Mouse (Mus musculus) CH12.LX (cell line): Measurements from ENCODE around the gene Tgm4. TPM values are rescaled to one million over a fixed set of nuclear protein-coding genes. Genes with fewer than 3 reads are reported as not detected.

ENCODE experiments used
- DNase-seq: peaks from one replicate; pipeline ENCODE4 v3.0.0-alpha.2; 2013; ENCODE audit errors: extremely low read depth
- H3K27ac ChIP-seq: 2 replicates; pipeline ENCODE4 v1.5.1; 2012; ENCODE audit warnings: low read depth, mild to moderate bottlenecking, control low read depth, moderate library complexity; ENCODE audit not compliant: insufficient read depth
- H3K27me3 ChIP-seq: replicated peaks from 2 replicates; pipeline ENCODE3; 2012; ENCODE audit warnings: inconsistent platforms
- H3K36me3 ChIP-seq, 2 experiments: replicated peaks in 1 of 2; 2 replicates each; pipeline versions ENCODE3 to v1.6.1; 2012; ENCODE audit warnings: inconsistent platforms in 1 of 2, low read length in 1 of 2, mild to moderate bottlenecking in 1 of 2, mixed read lengths in 1 of 2, moderate library complexity in 1 of 2; ENCODE audit not compliant: control insufficient read depth in 1 of 2, insufficient read depth in 1 of 2
- H3K4me1 ChIP-seq, 2 experiments: 2 replicates each; pipeline ENCODE4 v1.6.1; 2012; ENCODE audit warnings: inconsistent platforms in 1 of 2, moderate library complexity in 1 of 2; ENCODE audit not compliant: insufficient read depth in 2 of 2, control insufficient read depth in 1 of 2
- H3K4me2 ChIP-seq: 2 replicates; pipeline ENCODE4 v1.6.1; 2012; ENCODE audit warnings: low read depth, mild to moderate bottlenecking, control low read depth; ENCODE audit not compliant: poor library complexity, insufficient read depth, severe bottlenecking
- H3K4me3 ChIP-seq, 3 experiments: fragments of 150-350 bp in 1 of 3; sonication (generic) in 1 of 3; replicated peaks in 1 of 3; 2 replicates each; pipeline versions ENCODE3 to v1.5.1; 2011 to 2012; ENCODE audit warnings: low read depth in 2 of 3, low read length in 2 of 3, mild to moderate bottlenecking in 2 of 3, moderate library complexity in 2 of 3, control low read depth in 1 of 3, improper control_type of control experiment in 1 of 3, inconsistent platforms in 1 of 3, mixed read lengths in 1 of 3; ENCODE audit not compliant: poor library complexity in 1 of 3
- H3K79me2 ChIP-seq: replicated peaks from 2 replicates; pipeline ENCODE4 v1.6.1; 2012; ENCODE audit warnings: mild to moderate bottlenecking, moderate library complexity; ENCODE audit not compliant: control insufficient read depth, poor library complexity, insufficient read depth, severe bottlenecking; ENCODE audit errors: extremely low read depth
- H3K9ac ChIP-seq: 2 replicates; pipeline ENCODE4 v1.6.1; 2012; ENCODE audit warnings: low read depth, mild to moderate bottlenecking, control low read depth, moderate library complexity; ENCODE audit not compliant: insufficient read depth
- H3K9me3 ChIP-seq: replicated peaks from 2 replicates; pipeline ENCODE3; 2012; ENCODE audit warnings: low read length, inconsistent platforms, mixed read lengths
- BHLHE40 ChIP-seq: IDR thresholded peaks from 2 replicates; pipeline ENCODE4 v1.6.1; 2011; ENCODE audit warnings: mild to moderate bottlenecking, low read depth, low read length, improper control_type of control experiment
- CHD1 ChIP-seq: IDR thresholded peaks from 2 replicates; pipeline ENCODE4 v1.6.1; 2012; ENCODE audit warnings: low read depth, low read length, improper control_type of control experiment, inconsistent platforms
- CHD2 ChIP-seq: IDR thresholded peaks from 2 replicates; pipeline ENCODE4 v1.6.1; 2011; ENCODE audit warnings: low read length, improper control_type of control experiment
- CTCF ChIP-seq, 2 experiments: IDR thresholded peaks in 1 of 2; conservative IDR thresholded peaks in 1 of 2; 2 replicates each; pipeline ENCODE4 v1.5.1; 2011 to 2012; ENCODE audit warnings: low read depth in 2 of 2, low read length in 2 of 2, improper control_type of control experiment in 1 of 2, inconsistent platforms in 1 of 2, mild to moderate bottlenecking in 1 of 2, moderate library complexity in 1 of 2
- EP300 ChIP-seq: IDR thresholded peaks from 2 replicates; pipeline ENCODE4 v1.6.1; 2011; ENCODE audit warnings: low read length, improper control_type of control experiment
- ETS1 ChIP-seq: conservative IDR thresholded peaks from 2 replicates; pipeline ENCODE4 v1.6.1; 2012; ENCODE audit warnings: low read depth, mild to moderate bottlenecking, inconsistent platforms, low read length, improper control_type of control experiment, moderate library complexity
- GABPA ChIP-seq: IDR thresholded peaks from 2 replicates; pipeline ENCODE4 v1.6.1; 2012; ENCODE audit warnings: low read depth, low read length, improper control_type of control experiment, inconsistent platforms; ENCODE audit not compliant: insufficient replicate concordance
- HCFC1 ChIP-seq: IDR thresholded peaks from 2 replicates; pipeline ENCODE4 v1.6.1; 2012; ENCODE audit warnings: low read depth, mild to moderate bottlenecking, inconsistent platforms, low read length, improper control_type of control experiment
- IRF4 ChIP-seq: IDR thresholded peaks from 2 replicates; pipeline ENCODE4 v1.6.1; 2014; ENCODE audit warnings: low read depth, mild to moderate bottlenecking, inconsistent platforms, low read length, improper control_type of control experiment
- JUN ChIP-seq: IDR thresholded peaks from 2 replicates; pipeline ENCODE4 v1.6.1; 2011; ENCODE audit warnings: low read depth, mild to moderate bottlenecking, low read length, improper control_type of control experiment, moderate library complexity; ENCODE audit not compliant: insufficient read depth
- JUND ChIP-seq: conservative IDR thresholded peaks from 2 replicates; pipeline ENCODE4 v1.6.1; 2011; ENCODE audit warnings: low read depth, low read length, improper control_type of control experiment
- KAT2A ChIP-seq: IDR thresholded peaks from 2 replicates; pipeline ENCODE4 v1.6.1; 2012; ENCODE audit warnings: low read length, improper control_type of control experiment, inconsistent platforms; ENCODE audit not compliant: insufficient replicate concordance
- MAFK ChIP-seq: IDR thresholded peaks from 2 replicates; pipeline ENCODE4 v1.6.1; 2011; ENCODE audit warnings: low read length, improper control_type of control experiment; ENCODE audit not compliant: insufficient replicate concordance
- MAZ ChIP-seq: IDR thresholded peaks from 2 replicates; pipeline ENCODE4 v1.6.1; 2012; ENCODE audit warnings: low read depth, mild to moderate bottlenecking, inconsistent platforms, low read length, improper control_type of control experiment, moderate library complexity
- MXI1 ChIP-seq: IDR thresholded peaks from 2 replicates; pipeline ENCODE4 v1.6.1; 2011; ENCODE audit warnings: mild to moderate bottlenecking, low read depth, low read length, improper control_type of control experiment
- MYC ChIP-seq: IDR thresholded peaks from 2 replicates; pipeline ENCODE4 v1.6.1; 2011; ENCODE audit warnings: low read depth, mild to moderate bottlenecking, improper control_type of control experiment, low read length
- NELFE ChIP-seq: IDR thresholded peaks from 2 replicates; pipeline ENCODE4 v1.6.1; 2011; ENCODE audit warnings: low read depth, low read length, improper control_type of control experiment
- PAX5 ChIP-seq: IDR thresholded peaks from 2 replicates; pipeline ENCODE4 v1.6.1; 2012; ENCODE audit warnings: low read length, inconsistent platforms, mixed read lengths
- POLR2AphosphoS2 ChIP-seq: IDR thresholded peaks from 2 replicates; pipeline ENCODE4 v1.6.1; 2011; ENCODE audit warnings: low read depth, low read length, improper control_type of control experiment
- RCOR1 ChIP-seq: conservative IDR thresholded peaks from 2 replicates; pipeline ENCODE4 v1.6.1; 2012; ENCODE audit warnings: low read depth, mild to moderate bottlenecking, inconsistent platforms, low read length, improper control_type of control experiment
- SIN3A ChIP-seq: IDR thresholded peaks from 2 replicates; pipeline ENCODE4 v1.6.1; 2012; ENCODE audit warnings: low read length, improper control_type of control experiment, inconsistent platforms
- TCF12 ChIP-seq: IDR thresholded peaks from 2 replicates; pipeline ENCODE4 v1.6.1; 2014; ENCODE audit warnings: low read depth, mild to moderate bottlenecking, inconsistent platforms, low read length, improper control_type of control experiment
- UBTF ChIP-seq: IDR thresholded peaks from 2 replicates; pipeline ENCODE4 v1.6.1; 2012; ENCODE audit warnings: low read depth, mild to moderate bottlenecking, inconsistent platforms, low read length, improper control_type of control experiment, moderate library complexity
- USF1 ChIP-seq: IDR thresholded peaks from 2 replicates; pipeline ENCODE4 v1.6.1; 2014; ENCODE audit warnings: low read depth, mild to moderate bottlenecking, inconsistent platforms, low read length, improper control_type of control experiment
- USF2 ChIP-seq: conservative IDR thresholded peaks from 2 replicates; pipeline ENCODE4 v1.6.1; 2011; ENCODE audit warnings: low read depth, low read length, improper control_type of control experiment
- ZKSCAN1 ChIP-seq: IDR thresholded peaks from 2 replicates; pipeline ENCODE4 v1.6.1; 2012; ENCODE audit warnings: low read depth, inconsistent platforms, low read length, improper control_type of control experiment, borderline replicate concordance
- ZMIZ1 ChIP-seq: IDR thresholded peaks from 2 replicates; pipeline ENCODE4 v1.6.1; 2012; ENCODE audit warnings: low read depth, mild to moderate bottlenecking, inconsistent platforms, low read length, improper control_type of control experiment
- ZNF384 ChIP-seq: IDR thresholded peaks from 2 replicates; pipeline ENCODE4 v1.6.1; 2012; ENCODE audit warnings: low read depth, low read length, improper control_type of control experiment, inconsistent platforms
- dilution Hi-C: fragments of 300-500 bp; cut with MboI; formaldehyde crosslinking; loops from 2 replicates; pipeline ENCODE4 v1.14.3; 2020; ENCODE audit warnings: low sequenced_read_pairs; ENCODE audit not compliant: extremely low pct_unique_long_range_greater_than_20kb, extremely low pct_ligation_motif_present
- in situ Hi-C: fragments of 300-500 bp; cut with MboI; formaldehyde crosslinking; loops from 3 replicates; pipeline ENCODE4 v1.14.3; 2019; ENCODE audit warnings: low sequenced_read_pairs, low pct_ligation_motif_present, low pct_unique_long_range_greater_than_20kb, mixed read lengths
- polyA plus RNA-seq: library from polyadenylated mRNA; unstranded; fragments of >175 nt; gene quantifications from 2 replicates; pipeline ENCODE4 v1.2.1, GENCODE M21; 2012; ENCODE audit warnings: low read depth; ENCODE audit not compliant: insufficient read length
- total RNA-seq, 2 experiments: library from RNA; depleted of rRNA; stranded (reverse); fragments of 300-350 nt in 1 of 2; fragments of >200 nt in 1 of 2; gene quantifications; 2 replicates each; pipeline ENCODE4 v1.2.3; 2012 to 2014

Gene Tgm4
- total and polyA plus RNA-seq, 3 experiments = 0.24 to 0.51 TPM; not detected in 1

GRCm38 (mm10) chr9:123112805-123113521 is 78.4 kb downstream of the Tgm4 start, which contains the start of the genes Zdhhc3 and Exosc7 (continued):
- TF ChIP-seq SIN3A = peak; percentile 97
- 0 out of 2 replicates have a peak, but pooled peaks have one; percentile 26 for TF ChIP-seq MAZ
- peak; percentile 91 for TF ChIP-seq TCF12
- TF ChIP-seq KAT2A = 0 out of 2 replicates have a peak, but pooled peaks have one; percentile 64

- in situ Hi-C loops = no loop called here
- Histone ChIP-seq H3K4me1 (peaks cover 0 to 48% of the 10 kb centered on the region in 2 experiments; a peak in 2 of 4 replicates), H3K9ac (peak overlapping the region; percentile 87), H3K36me3 (peaks cover 17 to 57% of the 10 kb centered on the region in 2 experiments), H3K79me2 (peaks cover 54% of the 10 kb centered on the region), H3K9me3 (no peaks in the 10 kb centered on the region), H3K4me2 (peak overlapping the region; percentile 90), H3K27ac (no peak overlapping the region), H3K27me3 (no peaks in the 10 kb centered on the region), H3K4me3 (peak overlapping the region; percentile 91 to 98 (median 93))
- dilution Hi-C loops = no loop called here
- no peak for DNase-seq
- TF ChIP-seq JUN = no peak
- no peak for TF ChIP-seq CHD1
- no peak for TF ChIP-seq PAX5
- no peak for TF ChIP-seq POLR2AphosphoS2
- TF ChIP-seq KAT2A = no peak
- no peak for TF ChIP-seq BHLHE40
- no peak for TF ChIP-seq TCF12
- no peak for TF ChIP-seq SIN3A
- no peak for TF ChIP-seq HCFC1
- no peak for TF ChIP-seq UBTF
- TF ChIP-seq ZMIZ1 = no peak
- no peak for TF ChIP-seq ZKSCAN1
- TF ChIP-seq GABPA = no peak
- no peak for TF ChIP-seq USF2
- no peak for TF ChIP-seq USF1
Observed at GRCm38 (mm10) chr9:123113931-123114330, 79.4 kb downstream of the Tgm4 start.

- Histone ChIP-seq H3K36me3 (peaks cover 32 to 57% of the 10 kb centered on the region in 2 experiments), H3K79me2 (peaks cover 46% of the 10 kb centered on the region), H3K4me1 (peaks cover 0 to 37% of the 10 kb centered on the region in 2 experiments; a peak in 2 of 4 replicates), H3K9me3 (no peaks in the 10 kb centered on the region), H3K4me2 (no peak overlapping the region), H3K4me3 (no peak overlapping the region), H3K27ac (no peak overlapping the region), H3K9ac (no peak overlapping the region), H3K27me3 (no peaks in the 10 kb centered on the region)
- no peak for DNase-seq
- TF ChIP-seq JUND (no peak), NELFE (no peak), CHD1 (no peak), BHLHE40 (no peak), USF1 (no peak), CTCF (conservative IDR thresholded peaks at IDR 0.05 in 1 of 2, IDR thresholded peaks at IDR 0.05 in 1 of 2; ENCODE audit: low read depth in 2 of 2, low read length in 2 of 2) (no peak), ZNF384 (no peak), POLR2AphosphoS2 (no peak), HCFC1 (no peak), ETS1 (no peak), IRF4 (no peak), RCOR1 (no peak), MXI1 (no peak), MAFK (no peak), CHD2 (no peak), MYC (no peak), GABPA (no peak), UBTF (no peak), EP300 (no peak), SIN3A (no peak)
- dilution Hi-C loops (no loop called here), in situ Hi-C loops (no loop called here)
Observed at GRCm38 (mm10) chr9:123115566-123115965, 81.0 kb downstream of the Tgm4 start.
